Mouse (Mus musculus): ENCODE results near the gene Ptprr.

The Ptprr gene

GRCm38 (mm10) chr10:116115881-116116677, 98.1 kb downstream of the Ptprr start:
- DNase-seq (ENCODE audit: low spot score), result no peak

- no peak for DNase-seq (ENCODE audit: low spot score)
These were observed 99.0 kb downstream of the Ptprr start for GRCm38 (mm10) chr10:116117060-116117459.

GRCm38 (mm10) chr10:116121463-116121862, 103.5 kb downstream of the Ptprr start:
- no peak for DNase-seq (ENCODE audit: low spot score)

- DNase-seq (ENCODE audit: low spot score), result no peak
These were observed 105.8 kb downstream of the Ptprr start for GRCm38 (mm10) chr10:116123808-116124207.

- DNase-seq (ENCODE audit: low spot score), result no peak
These were observed 107.4 kb downstream of the Ptprr start for GRCm38 (mm10) chr10:116125364-116125763.

GRCm38 (mm10) chr10:116130401-116130800, 112.4 kb downstream of the Ptprr start:
- DNase-seq (ENCODE audit: low spot score), result no peak

- DNase-seq (ENCODE audit: low spot score), result no peak
These were observed 113.2 kb downstream of the Ptprr start for GRCm38 (mm10) chr10:116131223-116131622.

GRCm38 (mm10) chr10:116132233-116132632, 114.2 kb downstream of the Ptprr start:
- DNase-seq (ENCODE audit: low spot score), result no peak

- no peak for DNase-seq (ENCODE audit: low spot score)
These were observed 117.2 kb downstream of the Ptprr start for GRCm38 (mm10) chr10:116135187-116135586.

- no peak for DNase-seq (ENCODE audit: low spot score)
These were observed 122.2 kb downstream of the Ptprr start for GRCm38 (mm10) chr10:116140226-116140625.

- no peak for DNase-seq (ENCODE audit: low spot score)
These were observed 125.7 kb downstream of the Ptprr start for GRCm38 (mm10) chr10:116143684-116144083.

- no peak for DNase-seq (ENCODE audit: low spot score)
These were observed 128.1 kb downstream of the Ptprr start for GRCm38 (mm10) chr10:116146091-116146490.

GRCm38 (mm10) chr10:116154707-116155106, 136.7 kb downstream of the Ptprr start:
- no peak for DNase-seq (ENCODE audit: low spot score)

- DNase-seq (ENCODE audit: low spot score), result no peak
These were observed 138.7 kb downstream of the Ptprr start for GRCm38 (mm10) chr10:116156699-116157098.

GRCm38 (mm10) chr10:116162338-116162737, 144.3 kb downstream of the Ptprr start:
- no peak for DNase-seq (ENCODE audit: low spot score)

- no peak for DNase-seq (ENCODE audit: low spot score)
These were observed 157.4 kb downstream of the Ptprr start for GRCm38 (mm10) chr10:116175324-116175883.

- DNase-seq (ENCODE audit: low spot score), result no peak
These were observed 159.6 kb downstream of the Ptprr start for GRCm38 (mm10) chr10:116177390-116178179.

GRCm38 (mm10) chr10:116181235-116181634, 163.2 kb downstream of the Ptprr start:
- DNase-seq (ENCODE audit: low spot score), result no peak

GRCm38 (mm10) chr10:116182221-116182620, 164.2 kb downstream of the Ptprr start:
- no peak for DNase-seq (ENCODE audit: low spot score)

GRCm38 (mm10) chr10:116183258-116183657, 165.2 kb downstream of the Ptprr start:
- DNase-seq (ENCODE audit: low spot score), result no peak

- DNase-seq (ENCODE audit: low spot score), result no peak
These were observed 173.7 kb downstream of the Ptprr start for GRCm38 (mm10) chr10:116191724-116192123.

- DNase-seq (ENCODE audit: low spot score), result no peak
These were observed 174.3 kb downstream of the Ptprr start for GRCm38 (mm10) chr10:116192293-116192692.

GRCm38 (mm10) chr10:116194409-116194808, 176.4 kb downstream of the Ptprr start:
- no peak for DNase-seq (ENCODE audit: low spot score)
